Mouse (Mus musculus): ENCODE data around the gene AC109138.7. TPM values are rescaled to one million over a fixed set of nuclear protein-coding genes. Genes with fewer than 3 reads are reported as not detected.

AC109138.7 gene
- polyA plus RNA-seq (2014; fragmentation: Nextera tagmentation; extraction: Ambion mirVana): not detected in 2 replicates

GRCm38 (mm10) chr19:4214071-4214770 is at the start of gene AC109138.7, which contains the start of gene Clcf1:
Gene AC109138.7 (plus strand): TSS chr19:4214357.
Gene Clcf1 (plus strand): TSS chr19:4214238.
- peak; percentile 71 for DNase-seq (ENCODE audit: low spot score)
- H3K9me3 ChIP-seq (ENCODE audit: control insufficient read depth, low read length): no peaks in the 10 kb centered on the region
- H3K36me3 ChIP-seq (ENCODE audit: control insufficient read depth, insufficient read depth, low read length): no peaks in the 10 kb centered on the region
- peak within 1 kb of the TSS; percentile 57 for H3K4me3 ChIP-seq (ENCODE audit: low read depth, low read length)
- peaks cover 32% of the 10 kb centered on the region for H3K27me3 ChIP-seq (ENCODE audit: control insufficient read depth, insufficient read depth, low read length)
- no peak within 1 kb of the TSS for H3K27ac ChIP-seq (ENCODE audit: low read depth, low read length)
- H3K4me2 ChIP-seq (ENCODE audit: low read depth, low read length, severe bottlenecking): peak within 1 kb of the TSS; percentile 99
- H3K9ac ChIP-seq (ENCODE audit: low read length): peak within 1 kb of the TSS; percentile 77
- H3K4me1 ChIP-seq (replicated peaks; ENCODE audit: control insufficient read depth, insufficient read depth, low read length): peaks cover 25% of the 10 kb centered on the region
- 1% methylated on average over 46 of the region's 49 CpGs for WGBS
- peak; percentile 66 for ATAC-seq (replicated peaks; ENCODE audit: low FRiP score)

DNA sequence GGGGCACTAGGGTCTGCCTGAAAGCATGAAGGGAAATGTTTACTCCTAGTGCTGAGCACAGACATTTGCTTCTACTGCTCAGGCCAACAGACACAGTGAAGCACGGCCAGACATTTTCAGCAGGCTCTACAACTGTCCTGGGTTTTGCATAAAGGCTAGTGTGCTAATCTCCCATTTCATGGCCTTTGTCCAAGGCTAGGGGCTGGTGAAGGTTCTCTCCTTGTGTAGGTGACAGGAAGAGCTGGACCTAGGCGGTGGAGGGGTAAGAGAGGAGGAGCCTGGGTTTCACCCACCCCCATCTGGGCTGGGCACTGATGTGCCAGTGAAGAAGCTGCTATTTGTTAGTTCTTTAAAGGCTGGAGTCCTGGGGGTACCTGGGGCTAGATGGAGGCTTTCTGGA is 49.4 kb upstream of the AC109138.7 start:
- H3K4me2 ChIP-seq (ENCODE audit: low read depth, low read length, severe bottlenecking): no peak overlapping the region
- H3K27ac ChIP-seq (ENCODE audit: low read depth, low read length): no peak overlapping the region
- no peaks in the 10 kb centered on the region for H3K27me3 ChIP-seq (ENCODE audit: control insufficient read depth, insufficient read depth, low read length)
- WGBS: 73% methylated on average over 2 of the region's 2 CpGs
- peaks cover 7% of the 10 kb centered on the region for H3K4me1 ChIP-seq (replicated peaks; ENCODE audit: control insufficient read depth, insufficient read depth, low read length)
- H3K9ac ChIP-seq (ENCODE audit: low read length): no peak overlapping the region
- no peak for ATAC-seq (replicated peaks; ENCODE audit: low FRiP score)
- DNase-seq (ENCODE audit: low spot score): no peak
- H3K4me3 ChIP-seq (ENCODE audit: low read depth, low read length): no peak overlapping the region
- H3K9me3 ChIP-seq (ENCODE audit: control insufficient read depth, low read length): no peaks in the 10 kb centered on the region
- no peaks in the 10 kb centered on the region; the same call in 1 of the 2 replicates for H3K36me3 ChIP-seq (ENCODE audit: control insufficient read depth, insufficient read depth, low read length)

GRCm38 (mm10) chr19:4166678-4167476 is 47.3 kb upstream of the AC109138.7 start:
- H3K9ac ChIP-seq (ENCODE audit: low read length): no peak overlapping the region
- DNase-seq (ENCODE audit: low spot score) (no peak), ATAC-seq (replicated peaks; ENCODE audit: low FRiP score) (no peak)
- H3K27ac ChIP-seq (ENCODE audit: low read depth, low read length): no peak overlapping the region
- no peaks in the 10 kb centered on the region for H3K27me3 ChIP-seq (ENCODE audit: control insufficient read depth, insufficient read depth, low read length)
- no peaks in the 10 kb centered on the region for H3K9me3 ChIP-seq (ENCODE audit: control insufficient read depth, low read length)
- no peak overlapping the region for H3K4me3 ChIP-seq (ENCODE audit: low read depth, low read length)
- no peaks in the 10 kb centered on the region for H3K36me3 ChIP-seq (ENCODE audit: control insufficient read depth, insufficient read depth, low read length)
- WGBS: 88% methylated on average over 9 of the region's 9 CpGs
- H3K4me2 ChIP-seq (ENCODE audit: low read depth, low read length, severe bottlenecking): no peak overlapping the region
- peaks cover 12% of the 10 kb centered on the region for H3K4me1 ChIP-seq (replicated peaks; ENCODE audit: control insufficient read depth, insufficient read depth, low read length)

GRCm38 (mm10) chr19:4169378-4169784 is 44.8 kb upstream of the AC109138.7 start:
- H3K27ac ChIP-seq (ENCODE audit: low read depth, low read length): peak overlapping the region; percentile 67
- ATAC-seq (replicated peaks; ENCODE audit: low FRiP score) (peak; percentile 94), DNase-seq (ENCODE audit: low spot score) (peak; percentile 100)
- H3K9me3 ChIP-seq (ENCODE audit: control insufficient read depth, low read length): no peaks in the 10 kb centered on the region
- peak overlapping the region; percentile 37 for H3K4me3 ChIP-seq (ENCODE audit: low read depth, low read length)
- peak overlapping the region; percentile 92 for H3K4me2 ChIP-seq (ENCODE audit: low read depth, low read length, severe bottlenecking)
- no peaks in the 10 kb centered on the region for H3K27me3 ChIP-seq (ENCODE audit: control insufficient read depth, insufficient read depth, low read length)
- under 1% methylated on average over 42 of the region's 43 CpGs for WGBS
- H3K36me3 ChIP-seq (ENCODE audit: control insufficient read depth, insufficient read depth, low read length): no peaks in the 10 kb centered on the region
- H3K9ac ChIP-seq (ENCODE audit: low read length): peak overlapping the region; percentile 75
- H3K4me1 ChIP-seq (replicated peaks; ENCODE audit: control insufficient read depth, insufficient read depth, low read length): peaks cover 6% of the 10 kb centered on the region

- peak overlapping the region; percentile 67 for H3K27ac ChIP-seq (ENCODE audit: low read depth, low read length)
- 10% methylated on average over 27 of the region's 27 CpGs for WGBS
- ATAC-seq (replicated peaks; ENCODE audit: low FRiP score) (peak; percentile 63), DNase-seq (ENCODE audit: low spot score) (no peak)
- peaks cover 6% of the 10 kb centered on the region for H3K4me1 ChIP-seq (replicated peaks; ENCODE audit: control insufficient read depth, insufficient read depth, low read length)
- no peaks in the 10 kb centered on the region for H3K9me3 ChIP-seq (ENCODE audit: control insufficient read depth, low read length)
- H3K27me3 ChIP-seq (ENCODE audit: control insufficient read depth, insufficient read depth, low read length): no peaks in the 10 kb centered on the region
- peak overlapping the region; percentile 37 for H3K4me3 ChIP-seq (ENCODE audit: low read depth, low read length)
- no peaks in the 10 kb centered on the region for H3K36me3 ChIP-seq (ENCODE audit: control insufficient read depth, insufficient read depth, low read length)
- peak overlapping the region; percentile 92 for H3K4me2 ChIP-seq (ENCODE audit: low read depth, low read length, severe bottlenecking)
- peak overlapping the region; percentile 75 for H3K9ac ChIP-seq (ENCODE audit: low read length)
Observed at GRCm38 (mm10) chr19:4169810-4170209, 44.3 kb upstream of the AC109138.7 start.

DNA sequence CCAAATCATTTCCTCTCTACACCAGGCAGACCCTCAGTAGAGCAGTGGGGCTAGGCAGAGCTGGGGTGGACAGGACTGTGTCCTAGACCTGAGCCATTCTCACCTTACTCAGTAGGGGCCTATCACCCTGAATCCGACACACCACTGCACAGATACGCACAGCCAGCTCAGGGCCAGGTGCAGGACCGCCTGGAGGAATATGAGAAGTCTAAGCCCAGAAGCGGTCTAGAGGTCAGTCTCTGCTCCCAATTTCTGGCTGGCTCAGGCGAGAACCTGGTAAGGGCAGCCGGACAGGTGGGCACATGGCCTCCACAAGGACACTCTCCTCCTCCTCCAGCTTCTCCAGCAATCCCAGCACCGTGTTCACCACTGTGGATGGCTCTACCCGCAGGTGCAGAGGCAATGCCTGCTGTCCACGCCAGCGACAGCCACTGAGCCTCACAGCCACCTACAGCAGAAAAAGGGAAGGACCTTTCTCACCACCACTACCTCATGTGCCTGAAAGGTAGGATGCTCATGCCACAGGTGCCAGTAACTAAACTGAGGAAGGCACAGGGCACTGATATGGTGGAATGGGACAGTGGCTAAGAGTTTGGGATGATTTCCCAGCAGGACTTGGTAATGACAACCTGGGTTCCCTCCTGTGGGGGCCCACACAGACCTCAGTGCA is 43.3 kb upstream of the AC109138.7 start:
- DNase-seq (ENCODE audit: low spot score): no peak
- Histone ChIP-seq H3K9ac (ENCODE audit: low read length) (no peak overlapping the region), H3K9me3 (ENCODE audit: control insufficient read depth, low read length) (no peaks in the 10 kb centered on the region), H3K4me1 (replicated peaks; ENCODE audit: control insufficient read depth, insufficient read depth, low read length) (peaks cover 13% of the 10 kb centered on the region), H3K4me2 (ENCODE audit: low read depth, low read length, severe bottlenecking) (no peak overlapping the region), H3K4me3 (ENCODE audit: low read depth, low read length) (no peak overlapping the region), H3K27me3 (ENCODE audit: control insufficient read depth, insufficient read depth, low read length) (no peaks in the 10 kb centered on the region), H3K36me3 (ENCODE audit: control insufficient read depth, insufficient read depth, low read length) (no peaks in the 10 kb centered on the region), H3K27ac (ENCODE audit: low read depth, low read length) (no peak overlapping the region)
- WGBS: 88% methylated on average over 10 of the region's 10 CpGs
- no peak for ATAC-seq (replicated peaks; ENCODE audit: low FRiP score)

DNA sequence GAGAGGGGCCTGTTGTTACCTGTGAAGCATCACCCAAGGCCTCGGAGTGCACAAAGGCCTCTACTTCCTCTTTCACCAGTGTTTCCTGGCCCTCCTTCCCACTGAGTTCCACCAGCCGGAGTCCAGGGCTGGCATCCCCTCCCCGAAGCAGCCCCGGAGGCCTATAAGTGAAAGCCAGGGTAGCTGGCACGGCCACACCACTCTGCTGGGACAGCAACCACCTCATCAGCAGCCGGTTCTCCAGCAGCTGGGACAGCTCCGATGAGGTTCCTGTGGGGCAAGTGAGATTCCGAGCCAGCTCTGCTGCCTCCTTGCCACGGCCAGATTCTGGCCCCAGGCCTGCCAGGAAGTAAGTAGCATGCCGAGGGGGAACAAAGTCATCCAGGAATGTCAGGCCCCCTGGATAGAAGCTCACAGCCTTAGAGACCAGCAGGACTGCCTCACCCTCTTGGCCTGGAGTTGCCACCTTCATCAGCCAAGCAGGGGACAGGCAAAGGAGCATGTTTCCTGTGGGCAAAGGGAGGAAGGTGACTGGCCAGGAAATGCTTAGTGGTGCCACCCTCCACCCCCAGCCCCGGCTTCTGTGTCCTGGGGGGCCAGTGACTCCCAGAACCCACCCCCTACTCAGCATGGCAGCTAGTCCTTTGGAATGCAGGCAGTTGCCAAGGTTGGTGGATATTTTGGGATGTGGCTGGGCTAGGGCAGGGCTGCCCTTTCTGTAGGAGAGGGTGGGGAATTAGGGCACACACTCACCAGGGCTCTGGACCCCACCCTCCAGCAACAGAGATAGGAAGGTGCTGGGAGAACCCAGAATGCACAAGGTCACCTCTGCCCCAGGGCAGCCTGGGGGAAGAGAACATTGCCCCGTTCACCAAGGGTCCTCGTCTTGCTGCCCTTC is 42.5 kb upstream of the AC109138.7 start:
- Histone ChIP-seq H3K9ac (ENCODE audit: low read length) (no peak overlapping the region), H3K27ac (ENCODE audit: low read depth, low read length) (no peak overlapping the region), H3K4me1 (replicated peaks; ENCODE audit: control insufficient read depth, insufficient read depth, low read length) (peaks cover 15% of the 10 kb centered on the region), H3K36me3 (ENCODE audit: control insufficient read depth, insufficient read depth, low read length) (no peaks in the 10 kb centered on the region), H3K4me2 (ENCODE audit: low read depth, low read length, severe bottlenecking) (no peak overlapping the region), H3K4me3 (ENCODE audit: low read depth, low read length) (no peak overlapping the region), H3K9me3 (ENCODE audit: control insufficient read depth, low read length) (no peaks in the 10 kb centered on the region), H3K27me3 (ENCODE audit: control insufficient read depth, insufficient read depth, low read length) (no peaks in the 10 kb centered on the region)
- WGBS: 68% methylated on average over 13 of the region's 13 CpGs
- DNase-seq (ENCODE audit: low spot score) (no peak), ATAC-seq (replicated peaks; ENCODE audit: low FRiP score) (no peak)

GRCm38 (mm10) chr19:4172925-4173324 is 41.2 kb upstream of the AC109138.7 start:
- H3K27me3 ChIP-seq (ENCODE audit: control insufficient read depth, insufficient read depth, low read length): no peaks in the 10 kb centered on the region
- no peaks in the 10 kb centered on the region for H3K36me3 ChIP-seq (ENCODE audit: control insufficient read depth, insufficient read depth, low read length)
- ATAC-seq (replicated peaks; ENCODE audit: low FRiP score): no peak
- H3K4me3 ChIP-seq (ENCODE audit: low read depth, low read length): no peak overlapping the region
- no peak overlapping the region for H3K4me2 ChIP-seq (ENCODE audit: low read depth, low read length, severe bottlenecking)
- WGBS: 61% methylated on average over 11 of the region's 11 CpGs
- H3K4me1 ChIP-seq (replicated peaks; ENCODE audit: control insufficient read depth, insufficient read depth, low read length): peaks cover 15% of the 10 kb centered on the region
- H3K27ac ChIP-seq (ENCODE audit: low read depth, low read length): no peak overlapping the region
- no peak for DNase-seq (ENCODE audit: low spot score)
- H3K9me3 ChIP-seq (ENCODE audit: control insufficient read depth, low read length): no peaks in the 10 kb centered on the region
- no peak overlapping the region for H3K9ac ChIP-seq (ENCODE audit: low read length)

All from forebrain, embryonic 11.5 days (tissue).